Mouse (Mus musculus) 3T3-L1 (cell line): Measurements from ENCODE around the gene Camkv.
A peak's percentile ranks its signal among the peaks of the same experiment; 100 is the strongest.

Source experiments
- DNase-seq: peaks from one replicate; pipeline ENCODE4 v3.0.0-alpha.2; 2015; ENCODE audit warnings: low read depth, low spot score

Camkv gene

GRCm38 (mm10) chr9:107935374-107935773 is at the start of gene Camkv:
TSS of gene Camkv (plus strand) at chr9:107935674.
- DNase-seq = no peak

- peak; percentile 84 for DNase-seq
Measured at GRCm38 (mm10) chr9:107887804-107888266, 47.6 kb upstream of the Camkv start, which contains the start of gene Mon1a. TSS of gene Mon1a (plus strand) at chr9:107888151.

- DNase-seq = peak; percentile 53
Measured at GRCm38 (mm10) chr9:107888267-107888850, 47.1 kb upstream of the Camkv start.

GRCm38 (mm10) chr9:107890260-107890659 is 45.2 kb upstream of the Camkv start:
- no peak for DNase-seq

GRCm38 (mm10) chr9:107891023-107891422 is 44.5 kb upstream of the Camkv start:
- peak; percentile 19 for DNase-seq

- no peak for DNase-seq
Measured at GRCm38 (mm10) chr9:107898563-107898962, 36.9 kb upstream of the Camkv start.

- DNase-seq = no peak
Measured at GRCm38 (mm10) chr9:107899855-107900254, 35.6 kb upstream of the Camkv start.

GRCm38 (mm10) chr9:107900840-107901626 is 34.4 kb upstream of the Camkv start:
- no peak for DNase-seq

GRCm38 (mm10) chr9:107901627-107901914 is 33.9 kb upstream of the Camkv start:
- no peak for DNase-seq

- peak; percentile 92 for DNase-seq
Measured at GRCm38 (mm10) chr9:107904726-107905125, 30.7 kb upstream of the Camkv start.

- no peak for DNase-seq
Measured at GRCm38 (mm10) chr9:107906252-107906966, 29.1 kb upstream of the Camkv start, which contains the start of gene Mst1r. TSS of gene Mst1r (plus strand) at chr9:107906873.

- DNase-seq = no peak
Measured at GRCm38 (mm10) chr9:107906967-107907800, 28.3 kb upstream of the Camkv start.

GRCm38 (mm10) chr9:107907801-107908120 is 27.7 kb upstream of the Camkv start:
- DNase-seq = no peak

GRCm38 (mm10) chr9:107908410-107909158 is 26.9 kb upstream of the Camkv start:
- DNase-seq = no peak

- DNase-seq = no peak
Measured at GRCm38 (mm10) chr9:107910025-107910769, 25.3 kb upstream of the Camkv start.

GRCm38 (mm10) chr9:107914764-107915420 is 20.6 kb upstream of the Camkv start:
- DNase-seq = no peak

- DNase-seq = peak; percentile 28
Measured at GRCm38 (mm10) chr9:107917895-107918608, 17.4 kb upstream of the Camkv start.

GRCm38 (mm10) chr9:107918884-107919283 is 16.6 kb upstream of the Camkv start:
- no peak for DNase-seq

GRCm38 (mm10) chr9:107919441-107919840 is 16.0 kb upstream of the Camkv start:
- DNase-seq = no peak
